Mouse (Mus musculus) C2C12 (cell line): ENCODE results near the gene Elmo2.

Source experiments
- CEBPB ChIP-seq: IDR thresholded peaks from one replicate; pipeline ENCODE4 v1.6.1; 2011; ENCODE audit warnings: low read depth, mild to moderate bottlenecking, control low read depth, moderate library complexity
- USF1 ChIP-seq: IDR thresholded peaks from one replicate; pipeline ENCODE4 v1.6.1; 2011; ENCODE audit warnings: low read depth, mild to moderate bottlenecking, control low read depth, moderate library complexity

- no peak for TF ChIP-seq USF1
- TF ChIP-seq CEBPB: no peak
Observed at GRCm38 (mm10) chr2:165285034-165285433, 41.2 kb downstream of the Elmo2 start.
